Mouse (Mus musculus) skeletal muscle tissue, adult 2 months (tissue): ENCODE measurements around the gene Tstd2.

ENCODE experiments used
- DNase-seq: peaks from one replicate; pipeline ENCODE4 v3.0.0-alpha.2; 2012; ENCODE audit warnings: low read depth, low spot score

Tstd2 gene

GRCm38 (mm10) chr4:46119514-46120094 is 18.9 kb downstream of the Tstd2 start:
- no peak for DNase-seq

GRCm38 (mm10) chr4:46117536-46117935 is 21.0 kb downstream of the Tstd2 start:
- DNase-seq, result no peak

- no peak for DNase-seq
Measured at GRCm38 (mm10) chr4:46116544-46117175, 21.8 kb downstream of the Tstd2 start.

GRCm38 (mm10) chr4:46115308-46115707 is 23.2 kb downstream of the Tstd2 start:
- DNase-seq, result no peak

GRCm38 (mm10) chr4:46111361-46111760 is 27.1 kb downstream of the Tstd2 start:
- DNase-seq, result no peak

- DNase-seq, result peak; percentile 63
Measured at GRCm38 (mm10) chr4:46110084-46110483, 28.4 kb downstream of the Tstd2 start.

GRCm38 (mm10) chr4:46102078-46102769 is 36.3 kb downstream of the Tstd2 start:
- no peak for DNase-seq

GRCm38 (mm10) chr4:46101211-46101711 is 37.2 kb downstream of the Tstd2 start:
- peak; percentile 48 for DNase-seq

GRCm38 (mm10) chr4:46100539-46100938 is 38.0 kb downstream of the Tstd2 start:
- peak; percentile 46 for DNase-seq

GRCm38 (mm10) chr4:46099132-46099531 is 39.4 kb downstream of the Tstd2 start:
- DNase-seq, result no peak

- DNase-seq, result no peak
Measured at GRCm38 (mm10) chr4:46097591-46097990, 40.9 kb downstream of the Tstd2 start.

GRCm38 (mm10) chr4:46096546-46096945 is 41.9 kb downstream of the Tstd2 start:
- no peak for DNase-seq

GRCm38 (mm10) chr4:46095826-46096159 is 42.7 kb downstream of the Tstd2 start:
- DNase-seq, result no peak

GRCm38 (mm10) chr4:46094916-46095825 is 43.3 kb downstream of the Tstd2 start:
- DNase-seq, result no peak

- DNase-seq, result no peak
Measured at GRCm38 (mm10) chr4:46092429-46093076, 45.9 kb downstream of the Tstd2 start.

GRCm38 (mm10) chr4:46089524-46090125 is 48.9 kb downstream of the Tstd2 start:
- DNase-seq, result no peak

GRCm38 (mm10) chr4:46087852-46088251 is 50.6 kb downstream of the Tstd2 start:
- peak; percentile 89 for DNase-seq

- no peak for DNase-seq
Measured at GRCm38 (mm10) chr4:46087427-46087771, 51.1 kb downstream of the Tstd2 start.

GRCm38 (mm10) chr4:46086718-46087426 is 51.6 kb downstream of the Tstd2 start:
- DNase-seq, result peak; percentile 49

- DNase-seq, result peak; percentile 39
Measured at GRCm38 (mm10) chr4:46085223-46085811, 53.2 kb downstream of the Tstd2 start.
